Mouse (Mus musculus): ENCODE results near the gene Gm8082. TPM values are rescaled to one million over a fixed set of nuclear protein-coding genes. Genes with fewer than 3 reads are reported as not detected.
"Not testable (repeated sequence)": the region's sequence is repeated elsewhere in the genome, so short reads cannot be mapped to it uniquely, and the experiment has no call there.

The Gm8082 gene
- total RNA-seq (2022) = not detected

- DNase-seq (ENCODE audit: low spot score) = not testable (repeated sequence)
These were observed at the start of gene Gm8082 for GRCm38 (mm10) chr14:42993524-42993923. Gene Gm8082 (minus strand): TSS chr14:42993624.

- DNase-seq (ENCODE audit: low spot score) = not testable (repeated sequence)
These were observed 22.1 kb upstream of the Gm8082 start, which contains the start of gene Gm10376 for GRCm38 (mm10) chr14:43015528-43015927. Gene Gm10376 (minus strand): TSS chr14:43015628.

Other genes with a start within 250 kb of the Gm8082 start
- not detected for gene Gm3015, start 224.8 kb downstream of the Gm8082 start, total RNA-seq (2022)
- not detected for gene Gm10377, start 195.6 kb downstream of the Gm8082 start, total RNA-seq (2022)
- not detected for gene Gm21977, start 140.1 kb downstream of the Gm8082 start, total RNA-seq (2022)
- gene Gm10376, start 22.0 kb upstream of the Gm8082 start, total RNA-seq (2022) = not detected
- gene Gm8094, start 83.0 kb upstream of the Gm8082 start, total RNA-seq (2022) = not detected
- not detected for gene Gm8104, start 107.0 kb upstream of the Gm8082 start, total RNA-seq (2022)
- not detected for gene Gm7233, start 186.2 kb upstream of the Gm8082 start, total RNA-seq (2022)
- gene Gm8122, start 241.7 kb upstream of the Gm8082 start, total RNA-seq (2022) = not detected

All from heart, adult 8-10 months (tissue).